10 mouse cellular contexts compared by ENCODE assay signal in genomic region chr7:51972252-51972855, GRCm38 (mm10). TPM values are rescaled to one million over a fixed set of nuclear protein-coding genes. Genes with fewer than 3 reads are reported as not detected.
DNase-seq lines count a peak whose midpoint lies in the region; ATAC-seq and TF ChIP-seq lines count a peak whose summit lies in the region.
"Had no signal": no experiment of that assay in that cellular context is flagged by ENCODE, and none has a peak within 500 bp of the region (broad histone marks: within the 10 kb centered on the region; RNA-seq: fewer than 3 reads in every experiment).

No protein-coding gene starts in this region.

- no peak overlapping the region for H3K27ac ChIP-seq in testis, adult 2 months (ENCODE audit: control insufficient read depth, insufficient read depth, low read depth, low read length)
- no peak overlapping the region for H3K27ac ChIP-seq in forebrain, embryonic 11.5 days (ENCODE audit: low read depth, low read length)
- H3K27ac ChIP-seq in kidney, adult 2 months (ENCODE audit: insufficient read depth, low read depth, low read length) = no peak overlapping the region
- H3K27ac ChIP-seq in limb, embryonic 11.5 days (replicated peaks; ENCODE audit: low read depth, low read length) = no peak overlapping the region
- H3K27ac ChIP-seq: embryonic facial prominence, embryonic 15.5 days; macrophage had no signal

- H3K4me2 ChIP-seq in forebrain, embryonic 11.5 days (ENCODE audit: low read depth, low read length, severe bottlenecking) = no peak overlapping the region
- no peak overlapping the region for H3K4me2 ChIP-seq in limb, embryonic 11.5 days (ENCODE audit: low read depth, severe bottlenecking)
- H3K4me2 ChIP-seq: embryonic facial prominence, embryonic 15.5 days had no signal

- no peak overlapping the region for H3K9ac ChIP-seq in forebrain, embryonic 11.5 days (ENCODE audit: low read length)
- no peak overlapping the region for H3K9ac ChIP-seq in limb, embryonic 11.5 days (ENCODE audit: low read length)
- H3K9ac ChIP-seq: embryonic facial prominence, embryonic 15.5 days had no signal

- WGBS in forebrain, embryonic 11.5 days = 36% methylated on average over 6 of the region's 6 CpGs
- WGBS in kidney, adult 2 months = 31% methylated on average over 6 of the region's 6 CpGs
- WGBS in limb, embryonic 11.5 days = 34% methylated on average over 6 of the region's 6 CpGs

- no peak for DNase-seq in testis, postnatal 14 days (ENCODE audit: low spot score)
- peak; percentile 41 for DNase-seq in c-Kit-positive CD71-positive TER-119-negative erythroid progenitor cells, embryonic 14.5 days (ENCODE audit: low read depth)
- peak; percentile 55 for DNase-seq in forebrain, embryonic 11.5 days (ENCODE audit: low spot score)
- DNase-seq in kidney, adult 2 months = peak; percentile 33
- DNase-seq in limb, embryonic 11.5 days (ENCODE audit: low spot score) = peak; percentile 64
- DNase-seq in neural tube, embryonic 10.5 days (ENCODE audit: extremely low spot score, low spot score) = peak; percentile 49
- DNase-seq in thymus, postnatal 25 days = peak; percentile 9

- no peaks in the 10 kb centered on the region for H3K4me1 ChIP-seq in testis, adult 2 months (ENCODE audit: control insufficient read depth, insufficient read depth, low read length)
- peaks cover 3% of the 10 kb centered on the region; the same call in 1 of the 2 replicates for H3K4me1 ChIP-seq in forebrain, embryonic 11.5 days (replicated peaks; ENCODE audit: control insufficient read depth, insufficient read depth, low read length)
- no peaks in the 10 kb centered on the region for H3K4me1 ChIP-seq in kidney, adult 2 months (ENCODE audit: control insufficient read depth, insufficient read depth, low read length)
- H3K4me1 ChIP-seq in limb, embryonic 11.5 days (ENCODE audit: control insufficient read depth, insufficient read depth, low read length) = 0 out of 2 replicates have a peak, but pooled peaks cover 3% of the 10 kb centered on the region

- TF ChIP-seq CTCF in testis, adult 2 months (IDR thresholded peaks at IDR 0.05; ENCODE audit: control insufficient read depth, insufficient read depth, insufficient replicate concordance, low read depth, low read length) = peak; percentile 19; the same call in 1 of the 2 replicates
- TF ChIP-seq CTCF in kidney, adult 2 months (conservative IDR thresholded peaks at IDR 0.05; ENCODE audit: insufficient read depth, insufficient read length, low read depth, low read length) = peak; percentile 66

- no peaks in the 10 kb centered on the region for H3K9me3 ChIP-seq in forebrain, embryonic 11.5 days (ENCODE audit: control insufficient read depth, low read length)
- no peaks in the 10 kb centered on the region for H3K9me3 ChIP-seq in limb, embryonic 11.5 days (ENCODE audit: control insufficient read depth, low read length)
- H3K9me3 ChIP-seq: embryonic facial prominence, embryonic 15.5 days had no signal

- H3K36me3 ChIP-seq in testis, adult 2 months (ENCODE audit: control insufficient read depth, insufficient read depth, low read length) = no peaks in the 10 kb centered on the region
- H3K36me3 ChIP-seq in forebrain, embryonic 11.5 days (ENCODE audit: control insufficient read depth, insufficient read depth, low read length) = no peaks in the 10 kb centered on the region
- no peaks in the 10 kb centered on the region; the same call in 1 of the 2 replicates for H3K36me3 ChIP-seq in kidney, adult 2 months (ENCODE audit: control insufficient read depth, insufficient read depth, low read length)
- no peaks in the 10 kb centered on the region for H3K36me3 ChIP-seq in limb, embryonic 11.5 days (ENCODE audit: control insufficient read depth, insufficient read depth, low read length)
- H3K36me3 ChIP-seq: embryonic facial prominence, embryonic 15.5 days had no signal

- H3K27me3 ChIP-seq in testis, adult 2 months (ENCODE audit: control insufficient read depth, insufficient read depth, low read length) = no peaks in the 10 kb centered on the region
- H3K27me3 ChIP-seq in forebrain, embryonic 11.5 days (ENCODE audit: control insufficient read depth, insufficient read depth, low read length) = no peaks in the 10 kb centered on the region
- H3K27me3 ChIP-seq in kidney, adult 2 months (replicated peaks; ENCODE audit: control insufficient read depth, insufficient read depth, low read length) = no peaks in the 10 kb centered on the region
- H3K27me3 ChIP-seq in limb, embryonic 11.5 days (ENCODE audit: control insufficient read depth, insufficient read depth, low read length) = no peaks in the 10 kb centered on the region

- ATAC-seq in forebrain, embryonic 11.5 days (replicated peaks; ENCODE audit: low FRiP score) = peak; percentile 61; the same call in 1 of the 2 replicates
- no peak for ATAC-seq in limb, embryonic 11.5 days (ENCODE audit: insufficient number of reproducible peaks, low FRiP score, low TSS enrichment, low read depth)

- H3K4me3 ChIP-seq in testis, adult 2 months (ENCODE audit: control insufficient read depth, low read depth, low read length) = no peak overlapping the region
- H3K4me3 ChIP-seq in forebrain, embryonic 11.5 days (ENCODE audit: low read depth, low read length) = no peak overlapping the region
- no peak overlapping the region for H3K4me3 ChIP-seq in kidney, adult 2 months (ENCODE audit: insufficient read depth, low read depth, low read length)
- H3K4me3 ChIP-seq in limb, embryonic 11.5 days (ENCODE audit: low read depth, low read length) = no peak overlapping the region
- H3K4me3 ChIP-seq: embryonic facial prominence, embryonic 15.5 days had no signal

- TF ChIP-seq POLR2A in testis, adult 2 months (IDR thresholded peaks at IDR 0.05; ENCODE audit: control insufficient read depth, low read depth, low read length) = no peak
- TF ChIP-seq POLR2A in kidney, adult 2 months (IDR thresholded peaks at IDR 0.05; ENCODE audit: low read depth, low read length) = no peak

RNA-seq across cellular contexts. Expression of gene Svip, which starts 33.5 kb away (rescaled TPM):
- 262 and 276 TPM in 2 replicates for polyA plus RNA-seq in testis, adult 2 months (2012; rRNA removed)
- polyA plus RNA-seq in forebrain, embryonic 11.5 days (2014; fragmentation: Nextera tagmentation; extraction: Ambion mirVana) = 16.3 and 16.7 TPM in 2 replicates
- 4.8 and 7.6 TPM in 2 replicates for polyA plus RNA-seq in kidney, adult 2 months (2012; rRNA removed)
- polyA plus RNA-seq in limb, embryonic 11.5 days (2014; fragmentation: Nextera tagmentation; extraction: Ambion mirVana) = 1.9 and 2.5 TPM in 2 replicates

RNA-seq across cellular contexts. Expression of gene 1700015G11Rik, which starts 43.2 kb away (rescaled TPM):
- polyA plus RNA-seq in testis, adult 2 months (2012; rRNA removed) = 278 and 386 TPM in 2 replicates
- not detected in 2 replicates for polyA plus RNA-seq in forebrain, embryonic 11.5 days (2014; fragmentation: Nextera tagmentation; extraction: Ambion mirVana)
- polyA plus RNA-seq in kidney, adult 2 months (2012; rRNA removed) = not detected in 2 replicates
- polyA plus RNA-seq in limb, embryonic 11.5 days (2014; fragmentation: Nextera tagmentation; extraction: Ambion mirVana) = not detected in 2 replicates
- polyA plus RNA-seq: embryonic facial prominence, embryonic 15.5 days; macrophage had no signal

Comparison
In these comparisons a context has a peak if more than half of its experiments do, and no peak if none do; other contexts are left out.
1. RNA of gene Svip, which starts 33.5 kb away (polyA plus RNA-seq): 262 to 276 TPM in testis, adult 2 months; 16.3 to 16.7 TPM in forebrain, embryonic 11.5 days, 4.8 to 7.6 TPM in kidney, adult 2 months and 1.9 to 2.5 TPM in limb, embryonic 11.5 days; every median in the first group is over 10 times any median in the second.
2. RNA of gene 1700015G11Rik, which starts 43.2 kb away (polyA plus RNA-seq): 278 to 386 TPM in testis, adult 2 months; not detected in kidney, adult 2 months, not detected in forebrain, embryonic 11.5 days and not detected in limb, embryonic 11.5 days; every median in the first group is over 100 times any median in the second.